Mouse (Mus musculus): ENCODE data around the gene Gtpbp1. TPM values are rescaled to one million over a fixed set of nuclear protein-coding genes. Genes with fewer than 3 reads are reported as not detected.

Gtpbp1 gene
- polyA plus RNA-seq, 1 experiment from 2014 or later, result 13.3 TPM

GRCm38 (mm10) chr15:79692334-79692733 is 1.7 kb downstream of the Gtpbp1 start:
- no peaks in the 10 kb centered on the region for H3K9me3 ChIP-seq (ENCODE audit: control insufficient read depth, low read length)
- H3K27ac ChIP-seq (replicated peaks), result no peak overlapping the region
- no peaks in the 10 kb centered on the region for H3K4me1 ChIP-seq (replicated peaks; ENCODE audit: control insufficient read depth, insufficient read depth)
- no peak for ATAC-seq (ENCODE audit: low FRiP score, low TSS enrichment)
- TF ChIP-seq EP300 (optimal IDR thresholded peaks at IDR 0.05) (no peak), CTCF (IDR thresholded peaks at IDR 0.05; ENCODE audit: low read depth) (no peak)
- H3K4me2 ChIP-seq (replicated peaks; ENCODE audit: low read depth), result no peak overlapping the region
- no peaks in the 10 kb centered on the region for H3K36me3 ChIP-seq (ENCODE audit: control insufficient read depth, insufficient read depth, low read length)
- no peak overlapping the region for H3K9ac ChIP-seq (ENCODE audit: low read length)
- 77% methylated on average over 5 of the region's 5 CpGs for WGBS
- no peaks in the 10 kb centered on the region for H3K27me3 ChIP-seq (ENCODE audit: control insufficient read depth, insufficient read depth, low read length)
- no peak for DNase-seq (ENCODE audit: low spot score)
- H3K4me3 ChIP-seq (ENCODE audit: low read depth, low read length), result no peak overlapping the region

DNA sequence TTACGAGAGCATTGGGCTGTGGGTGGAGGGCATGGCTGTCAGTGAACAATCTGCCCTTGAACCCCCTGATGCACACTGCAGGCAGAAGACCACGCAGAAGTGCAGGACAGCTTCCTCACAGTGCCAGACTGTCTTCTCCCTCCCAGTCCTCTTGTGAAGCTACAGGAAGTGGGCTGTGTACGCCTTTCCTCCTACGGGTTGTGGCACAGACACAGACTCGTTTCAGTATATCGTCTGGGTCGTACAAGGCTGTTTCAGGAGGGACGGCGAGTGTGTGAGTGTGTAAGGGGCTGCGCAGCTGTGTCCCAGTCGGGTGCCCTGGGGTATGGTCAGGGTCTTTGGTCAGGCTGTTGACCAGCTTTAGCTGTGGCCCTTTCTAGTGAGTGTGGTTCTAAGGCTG is 3.1 kb downstream of the Gtpbp1 start:
- 78% methylated on average over 11 of the region's 11 CpGs for WGBS
- H3K4me1 ChIP-seq (replicated peaks; ENCODE audit: control insufficient read depth, insufficient read depth), result no peaks in the 10 kb centered on the region
- DNase-seq (ENCODE audit: low spot score) (no peak), ATAC-seq (ENCODE audit: low FRiP score, low TSS enrichment) (no peak)
- H3K27me3 ChIP-seq (ENCODE audit: control insufficient read depth, insufficient read depth, low read length), result no peaks in the 10 kb centered on the region
- no peaks in the 10 kb centered on the region for H3K36me3 ChIP-seq (ENCODE audit: control insufficient read depth, insufficient read depth, low read length)
- H3K4me3 ChIP-seq (ENCODE audit: low read depth, low read length), result no peak overlapping the region
- no peak overlapping the region for H3K4me2 ChIP-seq (replicated peaks; ENCODE audit: low read depth)
- TF ChIP-seq CTCF (IDR thresholded peaks at IDR 0.05; ENCODE audit: low read depth) (no peak), EP300 (optimal IDR thresholded peaks at IDR 0.05) (no peak)
- no peak overlapping the region for H3K27ac ChIP-seq (replicated peaks)
- H3K9ac ChIP-seq (ENCODE audit: low read length), result no peak overlapping the region
- no peaks in the 10 kb centered on the region for H3K9me3 ChIP-seq (ENCODE audit: control insufficient read depth, low read length)

DNA sequence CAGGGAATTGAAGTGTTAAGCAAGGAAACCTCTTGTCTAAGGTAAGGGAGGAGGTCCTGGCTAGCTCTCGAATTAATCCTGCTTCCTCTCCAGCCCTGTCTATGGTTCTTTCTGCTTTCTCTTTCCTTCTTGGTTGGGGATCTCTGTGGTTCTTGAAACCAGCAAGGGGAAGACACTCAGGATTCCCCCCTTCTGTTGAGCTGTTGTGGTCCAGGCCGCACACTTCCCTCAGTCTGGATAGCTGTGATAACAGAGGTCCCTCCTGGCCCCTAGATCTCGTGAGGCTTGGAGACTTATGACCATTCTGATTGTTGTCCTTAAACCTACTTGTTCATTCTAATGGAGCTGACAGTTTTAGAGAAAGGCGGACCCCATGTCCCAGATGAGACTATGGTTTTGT is 3.9 kb downstream of the Gtpbp1 start:
- Histone ChIP-seq H3K9ac (ENCODE audit: low read length) (no peak overlapping the region), H3K9me3 (ENCODE audit: control insufficient read depth, low read length) (no peaks in the 10 kb centered on the region), H3K27ac (replicated peaks) (no peak overlapping the region), H3K4me1 (replicated peaks; ENCODE audit: control insufficient read depth, insufficient read depth) (no peaks in the 10 kb centered on the region), H3K36me3 (ENCODE audit: control insufficient read depth, insufficient read depth, low read length) (no peaks in the 10 kb centered on the region), H3K4me3 (ENCODE audit: low read depth, low read length) (no peak overlapping the region), H3K4me2 (replicated peaks; ENCODE audit: low read depth) (no peak overlapping the region), H3K27me3 (ENCODE audit: control insufficient read depth, insufficient read depth, low read length) (no peaks in the 10 kb centered on the region)
- 91% methylated on average over 4 of the region's 4 CpGs for WGBS
- DNase-seq (ENCODE audit: low spot score), result no peak
- no peak for TF ChIP-seq EP300 (optimal IDR thresholded peaks at IDR 0.05)
- TF ChIP-seq CTCF (IDR thresholded peaks at IDR 0.05; ENCODE audit: low read depth), result no peak
- no peak for ATAC-seq (ENCODE audit: low FRiP score, low TSS enrichment)

DNA sequence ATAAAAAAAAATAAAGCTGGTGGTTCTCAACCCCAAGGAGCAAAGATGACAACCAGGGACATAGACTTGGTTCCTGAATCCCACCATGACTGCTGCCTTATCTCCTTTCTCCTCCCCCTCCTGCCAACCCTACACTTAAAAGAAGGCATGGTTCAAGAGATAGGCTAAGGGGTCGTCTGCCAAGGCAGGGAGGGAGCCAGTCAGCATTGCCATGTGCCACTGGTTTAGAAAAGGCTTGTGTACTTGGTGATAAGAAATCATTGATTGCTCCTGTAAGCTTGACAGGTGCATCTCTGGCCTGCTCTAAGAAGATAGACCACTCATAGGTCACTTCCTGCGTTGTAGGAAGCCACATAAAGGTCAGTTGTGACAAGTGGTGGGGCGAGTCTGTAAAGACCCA is 4.9 kb downstream of the Gtpbp1 start:
- Histone ChIP-seq H3K4me3 (ENCODE audit: low read depth, low read length) (no peak overlapping the region), H3K9me3 (ENCODE audit: control insufficient read depth, low read length) (no peaks in the 10 kb centered on the region), H3K36me3 (ENCODE audit: control insufficient read depth, insufficient read depth, low read length) (no peaks in the 10 kb centered on the region), H3K4me1 (replicated peaks; ENCODE audit: control insufficient read depth, insufficient read depth) (no peaks in the 10 kb centered on the region), H3K9ac (ENCODE audit: low read length) (no peak overlapping the region), H3K27ac (replicated peaks) (no peak overlapping the region), H3K4me2 (replicated peaks; ENCODE audit: low read depth) (no peak overlapping the region), H3K27me3 (ENCODE audit: control insufficient read depth, insufficient read depth, low read length) (no peaks in the 10 kb centered on the region)
- no peak for DNase-seq (ENCODE audit: low spot score)
- no peak for ATAC-seq (ENCODE audit: low FRiP score, low TSS enrichment)
- 33% methylated on average over 3 of the region's 3 CpGs for WGBS
- no peak for TF ChIP-seq EP300 (optimal IDR thresholded peaks at IDR 0.05)
- no peak for TF ChIP-seq CTCF (IDR thresholded peaks at IDR 0.05; ENCODE audit: low read depth)

GRCm38 (mm10) chr15:79696508-79696907 is 5.9 kb downstream of the Gtpbp1 start:
- no peaks in the 10 kb centered on the region for H3K9me3 ChIP-seq (ENCODE audit: control insufficient read depth, low read length)
- 90% methylated on average over 2 of the region's 2 CpGs for WGBS
- H3K27me3 ChIP-seq (ENCODE audit: control insufficient read depth, insufficient read depth, low read length), result no peaks in the 10 kb centered on the region
- ATAC-seq (ENCODE audit: low FRiP score, low TSS enrichment) (no peak), DNase-seq (ENCODE audit: low spot score) (no peak)
- no peak overlapping the region for H3K4me3 ChIP-seq (ENCODE audit: low read depth, low read length)
- H3K4me1 ChIP-seq (replicated peaks; ENCODE audit: control insufficient read depth, insufficient read depth), result no peaks in the 10 kb centered on the region
- H3K36me3 ChIP-seq (ENCODE audit: control insufficient read depth, insufficient read depth, low read length), result no peaks in the 10 kb centered on the region
- H3K27ac ChIP-seq (replicated peaks), result no peak overlapping the region
- no peak overlapping the region for H3K9ac ChIP-seq (ENCODE audit: low read length)
- no peak overlapping the region for H3K4me2 ChIP-seq (replicated peaks; ENCODE audit: low read depth)
- TF ChIP-seq EP300 (optimal IDR thresholded peaks at IDR 0.05), result no peak
- no peak for TF ChIP-seq CTCF (IDR thresholded peaks at IDR 0.05; ENCODE audit: low read depth)

GRCm38 (mm10) chr15:79697011-79697410 is 6.4 kb downstream of the Gtpbp1 start:
- 80% methylated on average over 6 of the region's 6 CpGs for WGBS
- no peak for ATAC-seq (ENCODE audit: low FRiP score, low TSS enrichment)

More at GRCm38 (mm10) chr15:79697011-79697410, 6.4 kb downstream of the Gtpbp1 start:
- Histone ChIP-seq H3K4me1 (replicated peaks; ENCODE audit: control insufficient read depth, insufficient read depth) (no peaks in the 10 kb centered on the region), H3K27me3 (ENCODE audit: control insufficient read depth, insufficient read depth, low read length) (no peaks in the 10 kb centered on the region), H3K36me3 (ENCODE audit: control insufficient read depth, insufficient read depth, low read length) (no peaks in the 10 kb centered on the region), H3K4me2 (replicated peaks; ENCODE audit: low read depth) (no peak overlapping the region), H3K9ac (ENCODE audit: low read length) (no peak overlapping the region), H3K9me3 (ENCODE audit: control insufficient read depth, low read length) (no peaks in the 10 kb centered on the region), H3K4me3 (ENCODE audit: low read depth, low read length) (no peak overlapping the region), H3K27ac (replicated peaks) (no peak overlapping the region)
- no peak for DNase-seq (ENCODE audit: low spot score)
- TF ChIP-seq CTCF (IDR thresholded peaks at IDR 0.05; ENCODE audit: low read depth) (no peak), EP300 (optimal IDR thresholded peaks at IDR 0.05) (no peak)
